Mouse (Mus musculus) embryo, embryonic 11.5 days (tissue): ENCODE results near the gene Soga1.
A peak's percentile ranks its signal among the peaks of the same experiment; 100 is the strongest.

ENCODE experiments used
- DNase-seq: peaks from one replicate; pipeline ENCODE4 v3.0.0-alpha.2; 2012; ENCODE audit warnings: low read depth, low spot score

Gene Soga1

GRCm38 (mm10) chr2:157063241-157063700, 15.8 kb downstream of the Soga1 start:
- no peak for DNase-seq

- no peak for DNase-seq
Measured at GRCm38 (mm10) chr2:157060557-157061305, 18.3 kb downstream of the Soga1 start.

GRCm38 (mm10) chr2:157060037-157060436, 19.0 kb downstream of the Soga1 start:
- DNase-seq = no peak

GRCm38 (mm10) chr2:157059166-157059565, 19.9 kb downstream of the Soga1 start:
- DNase-seq = no peak

GRCm38 (mm10) chr2:157058342-157058998, 20.6 kb downstream of the Soga1 start:
- peak; percentile 64 for DNase-seq

- DNase-seq = no peak
Measured at GRCm38 (mm10) chr2:157057758-157058157, 21.3 kb downstream of the Soga1 start.

GRCm38 (mm10) chr2:157057186-157057585, 21.9 kb downstream of the Soga1 start:
- DNase-seq = no peak

GRCm38 (mm10) chr2:157055721-157056120, 23.3 kb downstream of the Soga1 start:
- DNase-seq = no peak

- no peak for DNase-seq
Measured at GRCm38 (mm10) chr2:157054816-157055215, 24.2 kb downstream of the Soga1 start.

- DNase-seq = no peak
Measured at GRCm38 (mm10) chr2:157054297-157054696, 24.8 kb downstream of the Soga1 start.

GRCm38 (mm10) chr2:157053787-157054186, 25.3 kb downstream of the Soga1 start:
- DNase-seq = no peak

- no peak for DNase-seq
Measured at GRCm38 (mm10) chr2:157053124-157053523, 25.9 kb downstream of the Soga1 start.

- DNase-seq = no peak
Measured at GRCm38 (mm10) chr2:157052448-157052847, 26.6 kb downstream of the Soga1 start.

GRCm38 (mm10) chr2:157049831-157050243, 29.2 kb downstream of the Soga1 start:
- DNase-seq = no peak

- no peak for DNase-seq
Measured at GRCm38 (mm10) chr2:157048395-157049181, 30.5 kb downstream of the Soga1 start.

GRCm38 (mm10) chr2:157046956-157047355, 32.1 kb downstream of the Soga1 start:
- DNase-seq = no peak

GRCm38 (mm10) chr2:157045932-157046331, 33.1 kb downstream of the Soga1 start:
- DNase-seq = no peak

GRCm38 (mm10) chr2:157043987-157044386, 35.1 kb downstream of the Soga1 start:
- DNase-seq = no peak

GRCm38 (mm10) chr2:157043556-157043955, 35.5 kb downstream of the Soga1 start:
- no peak for DNase-seq

GRCm38 (mm10) chr2:157041421-157041820, 37.6 kb downstream of the Soga1 start:
- DNase-seq = no peak

- DNase-seq = no peak
Measured at GRCm38 (mm10) chr2:157040649-157041046, 38.4 kb downstream of the Soga1 start.
